Mouse (Mus musculus) right cerebral cortex, adult 18-20 months (tissue): ENCODE measurements around the gene Arf1.
"Not testable (repeated sequence)": the region's sequence is repeated elsewhere in the genome, so short reads cannot be mapped to it uniquely, and the experiment has no call there.

Experiments used
- DNase-seq: peaks from one replicate; pipeline ENCODE4 v3.0.0; 2022; ENCODE audit warnings: mixed read lengths

The Arf1 gene

DNA sequence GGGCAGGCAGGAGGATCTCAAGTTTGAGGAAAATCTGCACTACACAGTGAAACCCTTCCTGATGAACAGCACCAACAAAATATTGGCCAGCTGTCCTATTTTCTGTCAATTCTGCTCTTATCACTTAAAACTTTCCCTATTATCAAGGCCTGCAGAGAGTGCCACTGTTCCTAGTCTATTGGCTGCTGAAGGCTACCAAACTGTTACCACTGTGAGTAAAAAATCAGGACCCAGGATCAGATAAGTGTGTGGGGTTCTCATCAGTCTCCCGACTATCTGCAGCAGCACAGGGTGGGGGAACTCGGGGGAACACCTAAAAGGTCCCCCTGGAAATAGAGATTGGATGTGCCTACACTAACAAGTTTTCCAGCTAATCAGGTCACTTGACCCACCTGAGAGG is 2.9 kb downstream of the Arf1 start:
- no peak for DNase-seq

DNA sequence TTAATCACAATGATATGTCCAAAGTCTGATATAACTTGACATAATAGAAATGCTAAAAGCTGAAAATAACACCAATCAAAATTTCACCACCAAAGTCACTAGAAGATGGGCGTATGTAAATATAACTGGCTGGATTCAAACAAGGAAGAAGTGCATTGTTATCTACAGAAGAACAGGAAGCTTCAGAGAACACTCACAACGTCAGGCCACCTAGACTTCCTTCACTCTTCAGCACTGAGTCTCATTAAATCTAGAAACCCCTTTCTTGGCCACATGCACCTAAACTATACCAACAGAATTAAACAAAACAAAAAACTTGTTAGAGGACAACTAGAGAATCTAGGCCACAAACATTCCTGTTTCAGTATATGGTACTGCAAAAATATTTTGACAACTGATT is 3.6 kb downstream of the Arf1 start:
- DNase-seq: no peak

DNA sequence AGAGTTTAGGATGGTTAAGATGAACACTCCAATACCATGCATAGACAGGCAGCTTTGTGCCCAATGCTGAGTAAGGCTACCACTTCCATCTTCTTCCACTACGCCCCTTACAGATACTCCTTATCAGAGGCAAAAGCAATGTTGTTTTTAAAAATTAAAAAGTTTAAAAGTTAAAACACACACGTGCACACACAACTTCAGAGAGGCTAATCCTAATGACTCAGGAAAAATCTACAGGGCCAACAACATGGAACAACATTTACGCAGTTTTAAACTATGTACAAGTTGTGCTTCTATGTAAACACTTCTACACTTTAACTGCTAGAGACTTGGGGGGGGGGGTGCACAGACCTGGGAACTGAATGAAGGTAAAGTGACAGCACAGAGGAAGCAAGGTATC is 4.0 kb downstream of the Arf1 start:
- DNase-seq: no peak

DNA sequence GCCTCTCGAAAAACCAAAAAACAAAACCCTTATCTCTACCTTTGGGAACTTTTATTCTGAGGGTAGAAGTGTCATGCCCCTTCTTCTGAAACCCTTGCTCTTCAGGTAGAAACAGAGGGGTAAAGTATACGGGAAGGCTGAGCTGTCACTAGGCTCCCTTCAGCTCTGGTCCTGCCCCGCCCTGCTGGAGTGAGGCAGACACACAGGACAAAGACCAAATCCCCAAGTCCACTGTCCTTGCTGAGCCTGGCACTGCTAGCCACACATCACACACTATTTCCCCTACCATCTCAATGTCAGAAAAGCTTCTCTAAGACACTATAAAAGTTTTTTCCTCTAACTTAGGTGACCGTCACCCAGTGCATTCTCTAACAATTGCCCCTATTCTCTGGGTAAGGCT is 5.8 kb downstream of the Arf1 start:
- no peak for DNase-seq

DNA sequence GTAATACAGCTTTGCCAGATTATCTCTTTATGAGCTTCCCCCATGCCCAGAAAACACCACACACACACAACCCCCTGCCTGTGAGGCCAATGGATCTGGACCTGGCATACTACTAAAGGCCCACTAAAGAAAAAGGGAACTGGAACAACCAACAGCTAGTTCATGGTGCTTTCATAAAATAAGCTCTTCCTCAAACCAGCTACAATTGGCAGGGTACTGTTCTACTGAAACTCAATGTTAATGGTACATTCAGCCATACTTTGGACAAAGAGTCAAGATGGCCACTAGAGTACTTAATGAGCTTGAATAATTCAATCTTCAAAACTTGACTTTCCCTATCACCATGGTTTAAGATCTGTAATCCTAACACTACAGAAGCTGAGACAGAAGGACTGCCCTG is 6.5 kb downstream of the Arf1 start:
- no peak for DNase-seq

DNA sequence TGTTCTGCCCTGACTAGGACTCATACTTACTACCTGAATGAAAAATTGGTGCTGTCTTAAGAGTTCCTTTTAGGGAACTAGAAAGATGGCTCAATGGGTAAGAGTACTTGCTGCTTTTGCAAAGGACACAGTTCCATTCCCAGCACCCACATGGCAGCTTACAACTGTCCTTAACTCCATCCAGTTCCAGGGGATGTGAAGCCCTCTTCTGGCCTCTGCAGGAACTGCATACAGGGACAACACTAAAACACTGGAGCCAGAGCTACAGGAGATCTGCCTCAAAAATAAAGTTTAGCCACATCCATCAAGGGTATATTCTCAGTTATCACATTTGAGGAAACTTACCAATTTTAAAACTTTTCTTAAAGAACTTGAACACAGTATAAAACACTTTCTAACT is 9.0 kb downstream of the Arf1 start:
- no peak for DNase-seq

- no peak for DNase-seq
Observed at GRCm38 (mm10) chr11:59218389-59218998, 9.6 kb downstream of the Arf1 start.

GRCm38 (mm10) chr11:59216955-59217354 is 11.1 kb downstream of the Arf1 start:
- DNase-seq: peak; percentile 68

GRCm38 (mm10) chr11:59212892-59213494 is 15.1 kb downstream of the Arf1 start:
- DNase-seq: no peak

DNA sequence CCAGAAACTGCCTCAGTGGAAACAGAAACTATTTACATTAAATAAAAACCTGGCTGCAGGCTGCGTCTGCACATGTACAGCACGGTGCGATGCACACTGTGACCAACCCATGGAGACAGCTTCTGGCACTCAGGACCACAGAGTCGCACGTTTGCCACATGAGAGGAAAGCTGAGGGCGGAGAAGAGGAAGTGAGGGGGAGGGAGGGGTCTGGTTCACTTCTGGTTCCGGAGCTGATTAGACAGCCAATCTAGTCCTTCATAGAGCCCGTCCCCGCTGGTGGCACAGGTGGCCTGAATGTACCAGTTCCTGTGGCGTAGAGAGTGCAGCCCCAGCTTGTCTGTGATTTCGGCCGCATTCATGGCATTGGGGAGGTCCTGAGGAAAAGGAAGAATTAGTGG is 15.8 kb downstream of the Arf1 start:
- not testable (repeated sequence) for DNase-seq

DNA sequence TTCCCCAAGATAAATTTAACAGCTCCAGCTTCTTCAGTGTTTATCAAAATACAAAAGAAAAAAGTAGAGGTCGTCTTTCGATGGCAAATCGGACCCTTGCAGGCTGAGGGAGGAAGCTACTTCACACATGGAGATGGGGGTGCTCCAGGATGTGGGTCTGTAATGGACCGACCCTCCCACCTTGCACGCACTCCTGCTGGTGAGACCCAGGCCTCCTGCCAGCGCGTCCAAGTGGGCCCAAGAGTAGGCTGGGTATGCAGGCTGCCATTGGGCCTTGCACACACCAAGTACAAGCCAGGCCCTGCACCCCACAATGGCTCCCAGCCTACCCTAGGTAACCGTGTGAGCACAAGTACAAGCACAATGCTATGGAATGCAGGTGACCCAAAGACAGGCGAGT is 16.5 kb downstream of the Arf1 start:
- DNase-seq: not testable (repeated sequence)

- DNase-seq: no peak
Observed at GRCm38 (mm10) chr11:59210020-59210419, 18.1 kb downstream of the Arf1 start.

GRCm38 (mm10) chr11:59209580-59209979 is 18.5 kb downstream of the Arf1 start:
- DNase-seq: no peak

DNA sequence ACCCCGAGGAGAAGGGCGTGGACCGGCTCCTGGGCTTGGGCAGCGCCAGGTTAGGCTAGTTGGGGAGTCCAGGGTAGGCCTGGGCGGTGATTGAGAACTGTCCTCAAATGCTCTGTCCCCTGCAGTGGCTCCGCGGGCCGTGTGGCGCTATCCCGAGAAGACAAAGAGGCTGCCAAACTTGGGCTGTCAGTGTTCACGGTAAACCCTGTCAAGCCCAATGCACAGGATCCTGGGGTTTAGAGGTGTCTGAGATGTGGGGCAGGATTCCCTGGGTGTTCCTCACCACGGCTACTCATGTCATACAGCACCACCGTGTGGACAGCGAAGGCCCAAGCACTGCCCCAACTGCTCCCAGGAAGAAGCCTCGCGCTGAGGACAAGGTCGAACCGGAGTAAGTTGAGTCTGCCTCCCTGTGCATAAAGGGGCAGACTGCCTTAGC is 19.0 kb downstream of the Arf1 start:
- DNase-seq: peak; percentile 54

- peak; percentile 95 for DNase-seq
Observed at GRCm38 (mm10) chr11:59208153-59208831, 19.8 kb downstream of the Arf1 start, which contains the start of gene 2310033P09Rik. TSS of gene 2310033P09Rik (plus strand) at chr11:59208321.

- peak; percentile 94 for DNase-seq
Observed at GRCm38 (mm10) chr11:59202081-59202995, 25.7 kb downstream of the Arf1 start, which contains the start of gene Mrpl55. TSS of gene Mrpl55 (plus strand) at chr11:59202486.

DNA sequence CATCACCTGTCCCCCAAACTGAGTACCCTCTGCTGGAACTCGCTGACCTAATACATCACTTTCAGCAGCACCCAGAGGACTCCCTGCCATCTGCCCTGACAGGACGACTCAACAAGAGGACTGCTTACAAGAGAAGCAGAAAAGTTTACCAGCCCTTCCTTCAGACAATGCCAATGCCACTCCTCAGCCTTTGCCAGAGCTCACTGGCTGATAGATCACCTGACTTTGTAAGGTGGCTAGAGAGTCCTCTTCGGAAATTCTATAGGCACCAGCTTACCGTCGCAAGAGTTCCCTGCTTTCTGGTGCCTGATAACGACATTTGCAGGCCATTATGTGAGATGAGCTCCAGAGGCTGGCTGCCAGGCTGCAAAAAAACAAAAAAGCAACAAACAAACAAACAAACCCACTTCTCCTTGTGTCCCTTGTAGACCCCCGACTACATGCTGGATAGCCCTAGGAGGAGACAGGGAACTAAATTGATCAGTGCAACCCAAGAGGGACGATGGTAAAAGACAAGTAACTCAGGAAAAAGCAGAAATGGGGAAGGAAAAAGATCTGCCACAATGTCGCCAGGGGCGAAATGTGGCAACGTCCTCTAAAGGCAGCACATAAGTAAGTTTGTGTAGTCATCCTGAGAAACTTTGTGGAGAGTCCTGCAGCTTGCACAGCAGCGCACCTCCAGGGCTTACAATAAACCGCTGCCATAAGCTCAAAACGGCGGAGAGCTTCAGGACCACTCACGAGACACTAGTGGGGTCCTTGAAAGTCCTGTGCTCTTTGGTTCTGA is 26.7 kb downstream of the Arf1 start:
- DNase-seq: no peak

GRCm38 (mm10) chr11:59196230-59196629 is 31.8 kb downstream of the Arf1 start:
- DNase-seq: no peak

DNA sequence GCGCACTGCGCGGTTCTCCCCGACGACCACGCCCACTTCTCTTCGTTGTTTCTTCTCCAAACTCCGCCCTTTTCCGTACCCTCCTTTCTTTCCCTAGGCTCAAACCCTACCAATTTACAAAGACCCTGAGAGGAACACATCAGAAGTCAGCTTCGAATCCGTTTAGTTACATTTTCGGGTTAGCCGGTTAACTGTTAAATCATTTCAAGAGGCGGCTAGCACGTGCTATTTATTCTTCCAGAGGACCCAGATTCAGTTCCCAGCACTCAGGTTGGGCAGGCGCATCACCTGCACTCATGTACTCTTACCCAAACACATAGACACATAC is 36.0 kb downstream of the Arf1 start, which contains the start of gene Guk1:
Gene Guk1 (minus strand): TSS at position 154 of the 328 bp plus-strand sequence.
- no peak for DNase-seq

- peak; percentile 95 for DNase-seq
Observed at GRCm38 (mm10) chr11:59191231-59192058, 36.6 kb downstream of the Arf1 start.

DNA sequence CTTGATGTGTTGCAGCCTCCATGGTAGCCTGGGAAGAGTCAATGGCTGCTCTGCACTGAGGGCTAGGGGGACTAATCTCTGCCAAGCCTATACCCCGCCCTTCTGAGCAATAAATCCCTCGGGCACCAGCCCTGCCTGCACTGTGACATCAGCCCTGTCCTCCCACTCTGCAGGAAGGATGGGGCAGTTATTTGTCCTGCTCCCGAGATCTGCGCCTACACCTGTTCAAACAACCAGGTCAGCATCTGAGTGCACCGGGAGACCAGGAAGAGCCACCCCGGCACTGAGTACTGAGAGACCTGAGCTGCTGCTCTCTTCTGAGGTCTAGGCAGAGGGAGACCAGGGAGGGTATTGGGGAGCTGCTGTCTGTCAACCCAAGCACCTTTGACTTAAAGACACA is 40.4 kb downstream of the Arf1 start:
- DNase-seq: no peak
